Mouse (Mus musculus) inflammation-experienced regulatory T-cells (primary cell): ENCODE data around the gene Sf3a1. TPM values are rescaled to one million over a fixed set of nuclear protein-coding genes. Genes with fewer than 3 reads are reported as not detected.

Source experiments
- polyA plus RNA-seq, 2 experiments: library from polyadenylated mRNA; unstranded; fragments of 100-300 nt; shearing (Covaris generic); gene quantifications; one replicate each; pipeline ENCODE4 v1.2.1; 2017

Gene Sf3a1
- polyA plus RNA-seq = 10 to 100 TPM; 69.4 to 69.8 TPM

DNA sequence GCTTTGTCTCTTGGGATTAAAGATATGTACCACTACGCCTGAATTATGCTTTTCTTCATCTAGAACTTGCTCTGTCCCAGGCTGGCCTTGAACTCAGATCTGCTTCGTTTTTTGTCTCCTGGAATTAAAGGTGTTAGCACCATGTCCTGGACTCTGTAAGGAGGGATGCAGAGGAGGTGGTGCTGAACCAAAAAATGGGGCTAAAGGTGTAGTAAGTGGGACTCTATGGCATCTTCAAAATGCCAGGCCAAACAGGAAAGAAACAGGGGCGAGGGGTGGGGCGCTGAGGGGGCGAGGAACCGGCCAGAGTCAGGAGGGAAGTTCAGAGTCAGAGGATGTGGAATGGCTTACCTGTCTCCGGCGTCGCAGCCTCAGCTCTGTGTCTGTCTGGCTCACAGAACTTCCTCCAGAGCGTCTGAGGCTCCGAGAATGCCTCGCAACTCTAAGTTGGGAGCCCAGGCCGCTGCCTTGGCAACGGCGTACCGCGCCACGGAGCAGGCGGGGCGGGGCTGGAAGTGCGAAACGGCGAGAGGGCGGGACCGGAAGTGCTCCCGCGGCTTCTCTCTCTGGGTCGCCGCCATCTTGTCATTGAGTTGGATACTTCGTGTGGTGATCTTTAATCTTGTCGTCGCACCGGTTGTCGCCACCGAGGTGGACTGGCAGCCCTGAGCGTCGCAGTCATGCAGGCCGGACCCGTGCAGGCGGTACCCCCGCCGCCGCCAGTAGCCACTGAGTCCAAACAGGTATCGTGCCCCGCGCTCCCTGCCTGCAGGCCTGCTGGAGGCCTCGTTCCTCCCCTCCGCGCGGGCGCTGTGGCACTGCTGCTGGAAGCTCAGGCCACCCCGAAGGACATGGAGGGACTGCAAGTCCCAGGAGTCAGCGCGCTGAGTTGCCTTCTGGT, at the start of gene Sf3a1, which contains the start of gene Ccdc157:
Gene Sf3a1 (plus strand): TSS at position 543 of the 901 bp plus-strand sequence.
Gene Ccdc157 (minus strand): TSS at position 486 of the 901 bp plus-strand sequence.

DNA sequence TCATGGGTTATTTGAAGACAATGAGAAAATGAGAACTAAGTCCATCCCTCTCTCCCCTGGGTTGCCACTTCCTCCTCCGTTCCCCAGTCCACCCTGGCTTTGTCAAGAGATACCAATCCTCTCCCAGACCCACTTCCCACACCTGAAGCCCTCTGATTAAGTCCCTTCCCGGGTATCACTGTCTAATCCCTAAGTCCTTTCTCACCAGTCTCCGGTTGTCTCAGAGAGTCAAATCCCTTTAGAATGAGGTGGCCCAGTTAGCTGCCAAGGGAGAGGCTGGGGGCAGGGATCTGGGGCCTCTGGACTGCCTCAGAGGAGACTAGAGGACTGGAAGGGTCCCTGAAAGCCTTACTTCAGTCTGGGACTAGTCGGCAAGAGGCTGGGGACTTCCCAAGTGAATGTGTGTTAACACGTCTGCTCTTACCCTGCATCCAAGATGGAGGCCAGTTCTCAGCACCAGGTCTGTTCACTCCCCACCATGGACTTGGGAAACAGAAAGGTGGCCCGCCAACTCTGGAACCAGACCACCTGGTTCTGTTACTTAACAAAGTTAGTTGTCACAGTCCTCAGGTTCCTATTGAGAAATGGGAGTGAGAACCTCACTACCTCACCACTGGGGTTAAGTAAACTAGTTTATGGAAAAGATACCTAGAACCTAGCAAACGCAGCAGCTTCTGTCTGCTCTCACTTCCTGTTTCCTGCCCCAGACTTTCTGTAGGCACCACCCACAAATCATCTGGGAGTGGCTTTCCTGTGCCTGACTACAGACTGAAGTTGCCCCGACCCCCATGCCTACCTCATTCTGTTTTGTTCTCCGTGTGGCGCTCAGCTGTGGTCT, 37.2 kb upstream of the Sf3a1 start, which contains the start of gene Sec14l2:
Gene Sec14l2 (minus strand): TSS at position 674 of the 838 bp plus-strand sequence.

GRCm38 (mm10) chr11:4134986-4135935, 24.9 kb upstream of the Sf3a1 start, which contains the start of gene Rnf215:
Gene Rnf215 (plus strand): TSS chr11:4135202.

GRCm38 (mm10) chr11:4186486-4187317, 26.6 kb downstream of the Sf3a1 start, which contains the start of gene Tbc1d10a:
Gene Tbc1d10a (plus strand): TSS chr11:4186789.

GRCm38 (mm10) chr11:4217914-4218629, 57.9 kb downstream of the Sf3a1 start, which contains the start of gene Castor1:
Gene Castor1 (plus strand): TSS chr11:4218225.

Other genes with a start within 250 kb of the Sf3a1 start
- gene Slc35e4, start 245.7 kb upstream of the Sf3a1 start, polyA plus RNA-seq = 1 to 10 TPM; 3.9 to 4.0 TPM
- 10 to 100 TPM; 17.7 to 51.7 TPM for gene Tcn2, start 228.2 kb upstream of the Sf3a1 start, polyA plus RNA-seq
- gene Pes1, start 196.4 kb upstream of the Sf3a1 start, polyA plus RNA-seq = 10 to 100 TPM; 73.5 to 86.3 TPM
- under 1 TPM; 0.29 to 0.88 TPM for gene 4930556J24Rik, start 183.6 kb upstream of the Sf3a1 start, polyA plus RNA-seq
- 1 to 10 TPM in 1 of 2 experiments, under 1 TPM in 1; 0.33 to 1.8 TPM for gene Gal3st1, start 176.7 kb upstream of the Sf3a1 start, polyA plus RNA-seq
- gene Sec14l4, start 128.9 kb upstream of the Sf3a1 start, polyA plus RNA-seq = under 1 TPM in 1 of 2 experiments, not detected in 1; 0.75 TPM
- gene Sec14l3, start 95.5 kb upstream of the Sf3a1 start, polyA plus RNA-seq = 1 to 10 TPM in 1 of 2 experiments, under 1 TPM in 1; 0.19 to 1.5 TPM
- gene Mtfp1, start 64.9 kb upstream of the Sf3a1 start, polyA plus RNA-seq = 1 to 10 TPM; 1.9 to 4.1 TPM
- gene Sec14l2, start 36.9 kb upstream of the Sf3a1 start, polyA plus RNA-seq = 1 to 10 TPM in 1 of 2 experiments, under 1 TPM in 1; 0.77 to 2.8 TPM
- gene Rnf215, start 25.1 kb upstream of the Sf3a1 start, polyA plus RNA-seq = 10 to 100 TPM; 43.2 to 52.4 TPM
- gene Ccdc157, start 57 bp upstream of the Sf3a1 start, polyA plus RNA-seq = 1 to 10 TPM; 4.4 to 9.4 TPM
- 100 to 1,000 TPM; 110 to 134 TPM for gene Tbc1d10a, start 26.4 kb downstream of the Sf3a1 start, polyA plus RNA-seq
- 10 to 100 TPM; 45.3 to 46.4 TPM for gene Castor1, start 57.9 kb downstream of the Sf3a1 start, polyA plus RNA-seq
- 10 to 100 TPM; 27.4 to 46.4 TPM for gene Osm, start 76.1 kb downstream of the Sf3a1 start, polyA plus RNA-seq
- 1 to 10 TPM in 1 of 2 experiments, under 1 TPM in 1; 0.09 to 3.4 TPM for gene Lif, start 97.2 kb downstream of the Sf3a1 start, polyA plus RNA-seq